Mouse (Mus musculus): ENCODE results near the gene Ovol1.

The Ovol1 gene

GRCm38 (mm10) chr19:5560457-5561041, at the start of gene Ovol1:
TSS of gene Ovol1 (minus strand) at chr19:5560646.
- DNase-seq (ENCODE audit: low spot score), result peak; percentile 86

GRCm38 (mm10) chr19:5609547-5610404, 49.3 kb upstream of the Ovol1 start, which contains the start of gene Kat5:
TSS of gene Kat5 (minus strand) at chr19:5610237.
- DNase-seq (ENCODE audit: low spot score), result peak; percentile 90

- no peak for DNase-seq (ENCODE audit: low spot score)
Measured at GRCm38 (mm10) chr19:5609171-5609546, 48.7 kb upstream of the Ovol1 start.

- no peak for DNase-seq (ENCODE audit: low spot score)
Measured at GRCm38 (mm10) chr19:5608707-5609106, 48.3 kb upstream of the Ovol1 start.

GRCm38 (mm10) chr19:5607705-5608410, 47.4 kb upstream of the Ovol1 start:
- DNase-seq (ENCODE audit: low spot score), result no peak

GRCm38 (mm10) chr19:5606196-5606595, 45.8 kb upstream of the Ovol1 start:
- DNase-seq (ENCODE audit: low spot score), result no peak

GRCm38 (mm10) chr19:5605126-5605525, 44.7 kb upstream of the Ovol1 start:
- DNase-seq (ENCODE audit: low spot score), result no peak

GRCm38 (mm10) chr19:5603664-5604063, 43.2 kb upstream of the Ovol1 start:
- no peak for DNase-seq (ENCODE audit: low spot score)

- peak; percentile 77 for DNase-seq (ENCODE audit: low spot score)
Measured at GRCm38 (mm10) chr19:5601752-5602541, 41.5 kb upstream of the Ovol1 start, which contains the start of gene Rnaseh2c. TSS of gene Rnaseh2c (plus strand) at chr19:5601873.

- DNase-seq (ENCODE audit: low spot score), result no peak
Measured at GRCm38 (mm10) chr19:5599224-5599623, 38.8 kb upstream of the Ovol1 start.

GRCm38 (mm10) chr19:5591888-5592287, 31.4 kb upstream of the Ovol1 start:
- no peak for DNase-seq (ENCODE audit: low spot score)

GRCm38 (mm10) chr19:5589159-5589558, 28.7 kb upstream of the Ovol1 start:
- DNase-seq (ENCODE audit: low spot score), result no peak

- no peak for DNase-seq (ENCODE audit: low spot score)
Measured at GRCm38 (mm10) chr19:5581995-5582394, 21.5 kb upstream of the Ovol1 start.

- no peak for DNase-seq (ENCODE audit: low spot score)
Measured at GRCm38 (mm10) chr19:5580776-5581175, 20.3 kb upstream of the Ovol1 start.

GRCm38 (mm10) chr19:5579971-5580370, 19.5 kb upstream of the Ovol1 start:
- DNase-seq (ENCODE audit: low spot score), result no peak

- no peak for DNase-seq (ENCODE audit: low spot score)
Measured at GRCm38 (mm10) chr19:5575336-5575735, 14.9 kb upstream of the Ovol1 start.

GRCm38 (mm10) chr19:5572331-5573125, 12.1 kb upstream of the Ovol1 start:
- no peak for DNase-seq (ENCODE audit: low spot score)

GRCm38 (mm10) chr19:5571831-5572230, 11.4 kb upstream of the Ovol1 start:
- no peak for DNase-seq (ENCODE audit: low spot score)

- no peak for DNase-seq (ENCODE audit: low spot score)
Measured at GRCm38 (mm10) chr19:5570353-5571246, 10.2 kb upstream of the Ovol1 start.

- DNase-seq (ENCODE audit: low spot score), result no peak
Measured at GRCm38 (mm10) chr19:5569521-5569920, 9.1 kb upstream of the Ovol1 start.

Measured in urinary bladder, postnatal 14 days (tissue).